Mouse (Mus musculus) gastrocnemius, adult 18-20 months (tissue): Measurements from ENCODE around the gene 1190007I07Rik. TPM values are rescaled to one million over a fixed set of nuclear protein-coding genes. Genes with fewer than 3 reads are reported as not detected.
A peak's percentile ranks its signal among the peaks of the same experiment; 100 is the strongest.

ENCODE experiments used
- DNase-seq: peaks from one replicate; pipeline ENCODE4 v3.0.0; 2021; ENCODE audit warnings: low spot score
- long read RNA-seq, 2 experiments: library from polyadenylated mRNA; stranded (forward); transcript quantifications; one replicate each; pipeline ENCODE4 v2.0.0; 2021
- total RNA-seq, 2 experiments: library from RNA; stranded (reverse); gene quantifications; 2 replicates each; pipeline ENCODE4 v1.2.3; 2021

The 1190007I07Rik gene
- 10 to 100 TPM; 31.9 to 32.8 TPM for total RNA-seq
- long read RNA-seq, experiment 1, transcript 1190007I07Rik-201 (3 exons, 716 nt) = major isoform, 23 of 38 reads
- long read RNA-seq, experiment 1, transcript 1190007I07Rik-202 (2 exons, 586 nt) = minor isoform, 7 of 38 reads
- long read RNA-seq, experiment 1, transcript 1190007I07Rik-203 (3 exons, 406 nt) = minor isoform, 5 of 38 reads
- long read RNA-seq, experiment 1, partial matches to known transcripts = 0 of 38 reads
- long read RNA-seq, experiment 1, other reads (novel, unspliced or antisense) = 2 of 38 reads
- long read RNA-seq, experiment 2, transcript 1190007I07Rik-201 (3 exons, 716 nt) = major isoform, 7 of 11 reads
- long read RNA-seq, experiment 2, partial matches to known transcripts = 0 of 11 reads
- long read RNA-seq, experiment 2, other reads (novel, unspliced or antisense) = 0 of 11 reads

DNA sequence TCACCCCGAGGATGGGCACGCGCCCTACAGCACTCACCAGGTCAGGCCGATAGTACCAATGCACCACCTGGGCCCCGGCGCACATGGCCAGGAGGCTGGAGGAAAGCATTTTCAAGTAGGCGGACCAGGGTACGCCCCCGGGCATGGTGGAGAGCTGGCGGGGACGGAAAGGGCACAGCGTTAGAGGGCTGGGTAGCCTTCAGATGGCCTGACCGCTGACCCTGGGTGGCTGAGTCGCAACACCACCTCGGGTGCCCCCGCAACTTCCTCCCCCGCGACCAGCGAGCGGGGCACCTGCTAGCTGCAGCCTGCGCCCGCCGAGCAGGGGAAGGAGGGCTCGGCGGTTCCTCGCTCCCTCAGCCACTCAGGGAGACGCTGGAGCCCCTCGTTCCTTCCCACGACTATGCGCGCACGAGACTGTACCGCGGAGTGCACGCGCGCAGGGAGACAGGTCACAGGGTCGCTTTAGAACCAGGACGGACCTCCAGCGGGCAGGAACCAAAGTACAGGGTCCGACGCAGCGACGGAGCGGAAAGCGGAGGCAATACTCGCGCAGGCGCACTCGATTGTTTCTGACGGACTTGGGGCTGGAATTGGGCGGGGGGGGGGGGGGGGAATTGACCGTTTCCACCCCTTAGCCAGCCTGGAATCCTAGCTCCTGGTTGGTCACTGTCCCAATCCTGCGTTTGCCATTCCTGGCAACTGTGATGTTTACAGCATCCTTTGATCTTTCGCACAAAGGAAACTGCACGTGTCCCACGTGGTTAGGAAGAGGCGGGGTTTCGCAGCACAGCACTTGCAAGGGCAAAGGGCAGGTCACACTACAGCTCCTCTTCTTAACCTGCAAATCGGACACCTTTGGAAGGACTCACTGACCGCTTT is at the start of gene 1190007I07Rik:
TSS of gene 1190007I07Rik (minus strand) at position 558 of the 882 bp plus-strand sequence.
- peak; percentile 87 for DNase-seq

- DNase-seq = no peak
Observed at GRCm38 (mm10) chr10:82670205-82670604, 47.2 kb upstream of the 1190007I07Rik start.

DNA sequence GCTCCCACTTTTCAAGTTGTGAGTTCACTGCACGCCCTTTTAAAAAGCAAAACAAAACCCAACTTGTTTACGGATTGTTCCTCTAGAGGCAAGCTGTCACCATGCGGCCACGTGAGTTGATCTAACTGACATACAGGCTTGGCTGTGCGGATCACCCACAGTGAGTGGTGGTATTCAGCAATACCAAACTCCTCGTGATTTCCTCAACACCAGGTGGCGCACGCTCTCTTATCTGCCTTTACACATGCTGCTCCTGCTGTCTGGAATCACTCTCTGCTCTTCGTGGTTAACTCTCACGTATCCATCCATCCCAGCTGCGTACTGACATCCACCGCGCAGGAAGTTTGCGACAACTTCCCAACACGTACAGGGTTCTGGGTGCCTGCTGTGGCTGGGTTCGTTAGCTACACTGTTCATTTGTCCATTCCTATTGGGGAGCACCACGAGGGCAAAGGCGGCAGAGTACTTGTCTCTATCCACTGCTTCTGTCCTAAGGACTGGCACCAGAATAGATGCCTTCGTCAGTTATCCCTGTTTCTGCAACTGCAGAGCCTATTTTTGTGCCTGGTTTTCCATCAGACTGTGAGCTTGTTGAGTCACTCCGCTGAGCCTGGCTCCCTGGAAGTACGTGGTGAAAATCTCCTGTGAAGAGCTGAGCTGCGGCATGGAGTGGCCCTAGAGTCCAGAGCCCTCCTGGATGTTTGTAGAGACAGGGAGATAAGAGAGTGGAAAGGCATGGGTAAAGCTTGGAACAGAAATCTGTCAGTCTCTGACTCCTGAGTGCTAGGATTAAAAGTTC is 43.6 kb upstream of the 1190007I07Rik start:
- DNase-seq = peak; percentile 87

GRCm38 (mm10) chr10:82665951-82666350 is 42.9 kb upstream of the 1190007I07Rik start:
- no peak for DNase-seq

- DNase-seq = no peak
Observed at GRCm38 (mm10) chr10:82663289-82663688, 40.3 kb upstream of the 1190007I07Rik start.

DNA sequence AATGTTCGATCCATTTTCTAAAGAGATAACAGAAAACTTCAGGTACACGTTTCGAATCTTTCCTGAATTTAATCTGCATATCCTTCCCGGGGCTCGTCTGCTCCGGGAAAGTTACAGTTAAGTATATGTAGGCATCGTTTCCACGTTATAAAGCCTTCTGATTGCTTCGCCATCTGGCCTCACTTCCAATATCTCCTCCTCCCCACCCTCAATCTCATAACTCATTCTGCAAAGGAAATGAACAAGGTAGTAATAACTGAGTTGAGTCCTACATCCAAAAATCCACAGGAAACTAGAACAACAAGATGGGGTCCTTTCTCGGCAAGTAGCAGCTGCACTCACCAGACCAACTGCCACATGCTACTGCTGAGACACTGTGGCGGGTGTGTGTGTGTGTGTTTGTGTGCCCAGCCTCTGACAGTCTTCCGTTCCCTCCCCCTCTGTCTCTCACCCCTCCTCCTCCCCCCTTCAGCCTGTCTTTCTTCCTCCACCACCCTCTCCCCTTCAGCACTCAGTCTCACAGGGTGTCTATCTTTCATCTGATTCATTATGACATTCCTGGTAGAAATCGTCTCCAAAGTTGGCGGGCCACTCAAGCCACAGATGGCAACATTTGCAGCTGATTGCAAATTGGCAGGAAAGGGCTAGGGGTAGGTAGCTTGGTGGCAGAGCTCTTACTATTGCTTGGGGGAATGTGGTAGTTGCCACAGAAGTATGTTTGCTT is 39.4 kb upstream of the 1190007I07Rik start:
- DNase-seq = no peak

DNA sequence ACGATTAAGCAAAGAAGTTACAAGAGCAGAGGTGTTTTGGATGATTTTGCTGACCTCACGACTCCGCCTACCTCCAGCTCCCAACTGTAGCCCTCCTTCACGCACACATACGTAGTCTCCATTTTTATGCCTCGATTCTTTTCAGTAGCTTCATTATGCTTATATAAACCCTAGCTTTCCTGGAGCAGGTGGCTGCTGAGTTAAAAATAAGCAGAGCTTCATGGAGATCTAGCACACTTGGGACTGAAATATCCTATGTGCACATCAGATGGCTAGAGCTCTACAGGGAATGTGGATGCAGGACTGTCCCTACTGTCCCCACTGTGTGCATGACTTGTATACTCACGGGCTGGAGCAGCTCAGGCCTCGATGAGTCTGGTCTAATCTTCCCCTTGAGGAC is 38.8 kb upstream of the 1190007I07Rik start:
- no peak for DNase-seq

DNA sequence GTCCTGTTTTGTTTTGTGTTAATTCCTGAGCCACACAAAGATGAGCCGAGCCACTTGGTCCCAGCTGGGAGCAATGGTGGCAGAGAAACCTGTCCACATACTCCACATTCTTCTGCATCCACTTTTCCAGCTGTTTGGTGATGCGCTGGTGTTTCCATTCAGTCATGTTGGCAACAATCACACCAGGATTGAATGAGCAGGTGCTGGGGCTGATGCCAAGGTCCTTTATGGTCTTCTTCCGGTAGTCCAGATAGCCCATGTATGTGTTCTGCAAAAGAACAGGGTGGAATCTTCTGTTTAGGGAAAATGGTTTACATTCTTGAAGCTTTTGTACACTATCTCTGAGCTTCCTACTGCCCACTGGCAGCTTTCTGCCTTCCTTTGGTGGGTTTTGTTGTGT is 31.6 kb upstream of the 1190007I07Rik start:
- DNase-seq = no peak

- DNase-seq = no peak
Observed at GRCm38 (mm10) chr10:82652625-82653024, 29.6 kb upstream of the 1190007I07Rik start.

DNA sequence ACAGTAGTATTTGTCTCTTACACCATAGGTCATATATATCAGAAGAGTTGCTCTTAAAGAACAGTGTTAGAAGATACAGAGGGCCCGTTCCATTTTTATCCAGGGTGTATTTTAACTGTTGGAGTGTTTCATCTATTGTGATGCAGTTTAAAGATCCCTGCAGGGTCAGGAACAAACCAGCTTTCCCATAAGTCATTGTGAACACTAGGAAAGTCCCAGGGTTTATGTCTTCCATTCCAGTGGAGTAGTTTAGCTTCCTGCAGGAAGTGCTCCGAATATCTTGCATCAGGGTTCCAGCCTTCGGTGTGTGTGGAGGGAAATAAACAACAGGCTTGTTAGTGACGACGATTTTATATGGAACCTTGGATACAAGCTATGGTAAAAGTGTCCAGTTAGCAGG is 28.2 kb upstream of the 1190007I07Rik start:
- no peak for DNase-seq

DNA sequence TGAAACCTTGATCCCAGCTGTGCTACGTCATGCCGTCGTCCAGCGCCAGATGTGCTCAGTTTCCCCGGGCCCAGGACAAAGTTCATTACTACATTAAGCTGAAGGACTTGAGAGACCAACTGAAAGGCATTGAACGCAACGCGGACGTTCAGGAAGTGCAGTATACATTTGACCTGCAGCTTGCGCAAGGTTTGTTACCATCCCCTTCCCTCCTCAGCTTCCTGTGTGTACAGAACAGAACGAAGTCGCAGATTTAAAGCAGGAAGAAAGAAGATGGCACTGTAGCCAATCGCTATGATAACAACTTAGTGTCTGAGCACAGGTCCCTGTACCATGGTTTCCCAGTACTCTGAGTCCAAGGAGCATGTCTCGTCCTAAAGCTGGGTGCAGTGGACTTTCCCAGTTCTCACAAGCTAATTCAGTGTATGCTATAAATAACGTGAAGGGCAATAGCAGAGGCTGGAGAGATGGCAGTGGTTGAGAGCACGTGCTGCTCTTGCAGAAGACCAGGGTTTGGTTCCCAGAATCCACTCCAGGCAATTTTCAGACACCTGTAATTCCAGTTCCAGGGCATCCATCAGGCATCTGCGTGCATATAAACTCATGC is 24.3 kb upstream of the 1190007I07Rik start:
- DNase-seq = no peak

DNA sequence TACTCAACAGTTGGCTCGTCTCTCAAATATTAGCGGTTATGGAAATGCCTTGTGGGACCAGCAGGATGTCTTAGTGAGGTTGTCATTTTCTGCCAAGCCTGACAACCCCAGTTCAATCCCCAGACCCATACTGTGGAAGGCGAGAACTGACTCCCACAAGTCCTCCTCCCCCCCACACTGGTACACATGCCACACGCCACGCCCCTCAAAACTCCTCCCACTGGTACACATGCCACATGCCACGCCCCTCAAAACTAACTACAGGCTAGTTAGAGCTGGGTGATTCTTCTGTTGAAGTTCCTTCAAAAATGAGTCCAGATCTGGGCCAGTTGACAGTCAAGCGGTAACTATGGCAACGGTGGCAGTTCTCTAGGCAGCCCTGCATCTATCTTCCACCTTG is 23.1 kb upstream of the 1190007I07Rik start:
- DNase-seq = no peak

- DNase-seq = no peak
Observed at GRCm38 (mm10) chr10:82641481-82641880, 18.5 kb upstream of the 1190007I07Rik start.

DNA sequence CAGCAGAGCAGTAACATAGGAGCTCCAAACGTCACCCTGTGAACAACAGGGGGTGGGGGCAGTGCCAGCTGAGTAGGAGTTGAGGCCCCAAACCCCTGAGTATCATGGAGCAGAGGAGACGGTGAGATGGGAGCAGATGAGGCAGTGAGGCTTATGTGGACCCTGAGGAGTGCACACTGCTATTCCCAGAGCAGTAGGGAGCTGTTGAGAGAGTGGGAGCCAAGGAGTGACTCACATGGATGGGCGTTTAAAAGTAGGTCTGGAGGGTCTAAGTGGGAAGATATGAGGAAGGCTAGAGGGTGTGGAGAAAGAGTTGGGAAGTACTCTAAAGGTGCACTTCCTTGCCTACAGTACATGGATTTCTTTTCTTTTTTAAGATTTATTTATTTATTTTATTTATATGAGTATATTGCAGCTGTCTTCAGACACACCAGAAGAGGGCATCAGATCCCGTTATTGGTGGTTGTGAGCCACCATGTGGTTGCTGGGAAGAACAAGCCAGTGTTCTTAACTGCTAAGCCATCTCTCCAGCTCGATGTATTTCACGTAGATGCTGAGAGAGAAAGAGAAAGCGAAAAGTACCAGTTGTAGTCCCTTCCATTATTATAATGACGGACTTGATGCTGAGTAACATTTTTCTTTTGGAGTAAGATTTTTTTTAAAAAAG is 16.1 kb upstream of the 1190007I07Rik start:
- DNase-seq = no peak

- no peak for DNase-seq
Observed at GRCm38 (mm10) chr10:82636321-82636720, 13.3 kb upstream of the 1190007I07Rik start.

GRCm38 (mm10) chr10:82634348-82634747 is 11.3 kb upstream of the 1190007I07Rik start:
- no peak for DNase-seq

GRCm38 (mm10) chr10:82632496-82633280 is 9.7 kb upstream of the 1190007I07Rik start:
- no peak for DNase-seq

DNA sequence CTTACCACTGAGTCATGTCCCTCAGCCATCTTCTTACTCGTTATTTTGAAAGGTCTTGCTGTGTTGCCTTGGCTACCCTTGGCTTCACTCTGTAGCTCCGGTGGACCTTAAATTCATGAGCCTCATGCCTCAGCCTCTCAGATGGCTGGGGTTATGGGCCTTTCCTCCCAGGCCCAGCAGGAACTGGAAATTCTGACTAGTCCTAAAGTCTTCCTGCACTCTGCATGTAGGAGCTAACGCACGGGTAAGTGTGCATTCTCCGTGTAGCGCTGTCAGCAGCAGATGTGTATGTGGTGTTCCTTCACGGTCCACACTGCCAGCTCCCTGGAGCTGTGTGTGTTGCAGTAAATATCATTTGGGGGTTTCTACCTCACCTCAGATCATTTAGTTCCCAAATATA is 8.1 kb upstream of the 1190007I07Rik start:
- no peak for DNase-seq

GRCm38 (mm10) chr10:82630497-82630896 is 7.5 kb upstream of the 1190007I07Rik start:
- no peak for DNase-seq
